Mouse (Mus musculus) forebrain, embryonic 16.5 days (tissue): Measurements from ENCODE around the gene Ckap2l. TPM values are rescaled to one million over a fixed set of nuclear protein-coding genes. Genes with fewer than 3 reads are reported as not detected.

Experiments used
- ATAC-seq: fragments of 200-750 bp; cut with Nextera tagmentation; 2 replicates; pipeline ENCODE4 v1.8.0; 2017; ENCODE audit warnings: mild to moderate bottlenecking, moderate library complexity
- H3K27ac ChIP-seq: fragments of 300-500 bp; sonication (generic); 2 replicates; pipeline ENCODE4 v1.5.1; 2014; ENCODE audit warnings: low read length, control low read depth
- H3K27me3 ChIP-seq: fragments of 300-500 bp; sonication (generic); replicated peaks from 2 replicates; pipeline ENCODE4 v1.6.1; 2014; ENCODE audit warnings: low read length; ENCODE audit not compliant: control insufficient read depth, insufficient read depth
- H3K36me3 ChIP-seq: fragments of 300-500 bp; sonication (generic); 2 replicates; pipeline ENCODE4 v1.6.1; 2014; ENCODE audit not compliant: control insufficient read depth, insufficient read depth
- H3K4me1 ChIP-seq: fragments of 300-500 bp; sonication (generic); replicated peaks from 2 replicates; pipeline ENCODE4 v1.6.1; 2014; ENCODE audit warnings: low read length; ENCODE audit not compliant: control insufficient read depth, insufficient read depth
- H3K4me2 ChIP-seq: fragments of 300-500 bp; sonication (generic); 2 replicates; pipeline ENCODE4 v1.6.1; 2014; ENCODE audit warnings: mild to moderate bottlenecking, low read length, control low read depth
- H3K4me3 ChIP-seq: fragments of 300-500 bp; sonication (generic); replicated peaks from 2 replicates; pipeline ENCODE4 v1.5.1; 2014; ENCODE audit warnings: mild to moderate bottlenecking, low read length, control low read depth
- H3K9ac ChIP-seq: fragments of 300-500 bp; sonication (generic); replicated peaks from 2 replicates; pipeline ENCODE4 v1.6.1; 2014; ENCODE audit warnings: low read depth, low read length, control low read depth
- H3K9me3 ChIP-seq: fragments of 300-500 bp; sonication (generic); 2 replicates; pipeline ENCODE4 v1.6.1; 2016; ENCODE audit warnings: low read length; ENCODE audit not compliant: control insufficient read depth
- WGBS: fragments of 180-500 bp; shearing (Covaris S2); extraction: QIAGEN DNeasy Blood & Tissue Kit; methylation state at CpG from one replicate; pipeline ENCODE4 v1.1.7; 2014; 5-methylcytosine and 5-hydroxymethylcytosine counted together
- polyA plus RNA-seq: library from polyadenylated mRNA; unstranded; fragments of >200 nt; fragmentation: Nextera tagmentation; extraction: Ambion mirVana; gene quantifications from 2 replicates; pipeline ENCODE4 v1.2.1, GENCODE M21; 2015

Gene Ckap2l
- polyA plus RNA-seq, 1 experiment from 2014 or later = 17.6 TPM

GRCm38 (mm10) chr2:129256006-129256405 is 41.0 kb downstream of the Ckap2l start:
- Histone ChIP-seq H3K4me1 (no peaks in the 10 kb centered on the region), H3K4me3 (no peak overlapping the region), H3K27me3 (no peaks in the 10 kb centered on the region), H3K9me3 (no peaks in the 10 kb centered on the region), H3K36me3 (no peaks in the 10 kb centered on the region), H3K9ac (no peak overlapping the region), H3K27ac (no peak overlapping the region), H3K4me2 (no peak overlapping the region)
- WGBS = 76% methylated on average over 4 of the region's 4 CpGs
- ATAC-seq = no peak

DNA sequence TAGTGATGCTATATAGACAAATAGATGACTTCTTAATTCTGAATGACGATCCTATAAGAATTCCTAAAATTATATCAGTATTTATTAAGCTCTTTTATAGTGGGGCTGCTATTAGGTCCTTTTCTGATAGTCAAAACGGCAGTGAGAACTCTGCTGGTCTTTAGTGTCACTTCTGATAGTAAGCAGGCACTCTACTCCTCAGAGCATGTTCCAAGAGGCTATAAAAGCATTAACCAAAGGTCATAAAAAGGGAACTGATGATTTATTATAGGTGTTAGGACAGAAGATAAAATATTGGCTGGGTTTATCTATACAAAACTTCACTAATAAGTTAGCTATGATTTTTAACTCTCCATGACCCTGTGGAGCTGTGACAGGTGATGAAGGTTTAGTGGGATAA is 42.9 kb downstream of the Ckap2l start:
- Histone ChIP-seq H3K36me3 (no peaks in the 10 kb centered on the region), H3K4me2 (no peak overlapping the region), H3K9ac (no peak overlapping the region), H3K4me1 (no peaks in the 10 kb centered on the region), H3K27ac (no peak overlapping the region), H3K27me3 (no peaks in the 10 kb centered on the region), H3K4me3 (no peak overlapping the region), H3K9me3 (no peaks in the 10 kb centered on the region)
- no peak for ATAC-seq
- WGBS = 86% methylated on average over 2 of the region's 2 CpGs

DNA sequence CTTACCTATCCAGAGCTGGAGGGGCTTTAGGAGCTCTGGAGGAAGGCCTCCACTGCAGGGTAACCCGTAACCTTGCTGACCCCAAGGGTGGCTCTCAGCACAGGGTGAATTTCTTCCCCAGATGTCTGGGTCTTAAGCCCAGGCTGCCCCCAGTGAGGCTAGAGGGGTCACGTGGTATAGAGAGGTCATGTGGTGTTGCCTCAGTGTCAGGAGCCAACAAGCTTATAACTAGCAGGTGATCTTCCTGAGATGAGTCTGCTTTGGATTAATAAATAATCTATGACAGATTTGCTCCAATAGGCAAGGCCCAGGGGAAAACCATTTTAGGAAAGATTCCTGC is 43.4 kb downstream of the Ckap2l start:
- Histone ChIP-seq H3K9me3 (no peaks in the 10 kb centered on the region), H3K9ac (no peak overlapping the region), H3K4me1 (no peaks in the 10 kb centered on the region), H3K27ac (no peak overlapping the region), H3K4me3 (no peak overlapping the region), H3K4me2 (no peak overlapping the region), H3K27me3 (no peaks in the 10 kb centered on the region), H3K36me3 (no peaks in the 10 kb centered on the region)
- ATAC-seq = no peak
- 76% methylated on average over 2 of the region's 2 CpGs for WGBS

DNA sequence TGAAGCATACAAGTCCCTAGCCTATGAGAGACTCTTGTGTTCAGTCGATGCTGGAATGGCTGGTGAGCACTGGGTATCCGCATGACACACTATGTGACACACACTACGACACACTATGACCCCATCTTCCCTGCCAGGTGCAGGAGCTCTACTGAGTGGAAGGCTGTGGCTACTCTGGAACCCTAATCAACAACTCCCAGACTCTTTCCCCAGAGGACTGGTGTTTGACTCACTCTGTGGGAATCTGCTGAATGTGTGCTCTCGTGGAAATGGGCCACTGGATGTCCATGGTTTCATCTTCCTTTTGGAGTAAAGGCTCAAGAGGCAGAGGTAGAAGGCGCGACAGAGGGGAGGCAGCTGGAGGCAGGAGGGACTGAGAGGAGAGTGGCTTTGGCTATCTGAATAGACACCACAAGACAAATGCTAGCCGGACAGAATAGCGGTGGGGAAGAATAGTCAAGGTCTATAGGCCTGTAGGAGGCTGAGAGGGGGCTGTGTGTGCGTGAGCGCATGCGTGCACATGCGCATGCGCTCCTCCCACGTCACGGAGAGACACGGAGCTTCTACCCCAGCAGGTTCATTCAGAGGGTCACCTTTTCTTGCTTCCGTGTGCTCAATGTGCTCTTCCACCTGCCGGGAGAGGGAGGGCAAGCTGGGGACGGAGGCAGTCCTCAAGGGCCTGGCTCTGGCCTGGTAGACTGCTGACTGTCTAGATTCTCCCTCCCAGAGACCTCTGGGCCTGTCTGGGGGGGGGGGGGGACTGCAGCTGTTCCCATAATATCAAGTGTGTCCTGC is 44.0 kb downstream of the Ckap2l start:
- ATAC-seq = no peak
- Histone ChIP-seq H3K27ac (no peak overlapping the region), H3K36me3 (no peaks in the 10 kb centered on the region), H3K27me3 (no peaks in the 10 kb centered on the region), H3K9ac (no peak overlapping the region), H3K4me1 (no peaks in the 10 kb centered on the region), H3K4me2 (no peak overlapping the region), H3K4me3 (no peak overlapping the region), H3K9me3 (no peaks in the 10 kb centered on the region)
- WGBS = 90% methylated on average over 19 of the region's 19 CpGs

DNA sequence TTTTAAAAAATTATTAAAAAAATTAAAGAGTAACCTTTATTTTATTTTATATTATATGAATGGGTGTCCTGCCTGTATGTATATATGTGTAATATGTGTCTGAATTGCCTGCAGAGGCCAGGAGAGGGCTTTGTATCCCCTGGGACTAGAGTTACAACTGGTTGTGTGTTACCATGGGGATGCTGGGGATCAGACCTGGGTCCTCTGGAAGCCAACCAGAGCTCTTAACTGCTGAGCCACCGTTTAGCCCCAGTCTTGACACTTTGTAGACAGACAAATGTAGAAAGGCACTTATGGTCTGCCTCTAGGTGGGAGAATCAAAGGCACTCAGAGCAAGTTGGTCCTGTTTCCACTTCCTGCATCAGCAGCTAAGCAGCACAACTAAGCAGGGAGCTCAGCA is 47.7 kb downstream of the Ckap2l start:
- ATAC-seq = no peak
- H3K4me1 ChIP-seq = no peaks in the 10 kb centered on the region
- no peaks in the 10 kb centered on the region for H3K9me3 ChIP-seq
- WGBS = 56% methylated on average over 1 of the region's 1 CpGs
- no peak overlapping the region for H3K9ac ChIP-seq
- no peak overlapping the region for H3K27ac ChIP-seq
- H3K27me3 ChIP-seq = no peaks in the 10 kb centered on the region
- no peaks in the 10 kb centered on the region for H3K36me3 ChIP-seq
- no peak overlapping the region for H3K4me2 ChIP-seq
- H3K4me3 ChIP-seq = no peak overlapping the region

DNA sequence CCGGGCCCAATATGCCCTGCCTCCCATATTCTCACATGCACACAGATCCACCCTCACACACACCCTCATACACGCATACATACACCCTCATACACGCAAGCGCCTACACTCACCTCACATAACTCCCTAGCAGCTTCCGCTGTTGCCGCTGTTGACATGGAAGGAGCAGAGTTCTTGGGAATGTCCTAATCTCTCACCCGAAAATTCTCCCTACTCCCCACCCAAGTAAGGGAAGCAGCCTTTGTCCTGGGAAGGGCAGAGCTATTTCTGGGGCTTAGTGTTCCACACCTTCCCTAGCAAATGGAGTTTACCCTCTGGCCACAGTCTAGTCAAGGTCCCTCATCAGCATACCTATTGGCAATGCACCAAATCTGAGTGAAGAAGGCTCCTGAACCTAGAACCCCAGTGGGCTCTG is 49.3 kb downstream of the Ckap2l start:
- Histone ChIP-seq H3K36me3 (no peaks in the 10 kb centered on the region), H3K9ac (no peak overlapping the region), H3K4me2 (no peak overlapping the region), H3K4me1 (no peaks in the 10 kb centered on the region), H3K9me3 (no peaks in the 10 kb centered on the region), H3K27me3 (no peaks in the 10 kb centered on the region), H3K4me3 (no peak overlapping the region), H3K27ac (no peak overlapping the region)
- ATAC-seq = no peak
- WGBS = 85% methylated on average over 7 of the region's 7 CpGs

DNA sequence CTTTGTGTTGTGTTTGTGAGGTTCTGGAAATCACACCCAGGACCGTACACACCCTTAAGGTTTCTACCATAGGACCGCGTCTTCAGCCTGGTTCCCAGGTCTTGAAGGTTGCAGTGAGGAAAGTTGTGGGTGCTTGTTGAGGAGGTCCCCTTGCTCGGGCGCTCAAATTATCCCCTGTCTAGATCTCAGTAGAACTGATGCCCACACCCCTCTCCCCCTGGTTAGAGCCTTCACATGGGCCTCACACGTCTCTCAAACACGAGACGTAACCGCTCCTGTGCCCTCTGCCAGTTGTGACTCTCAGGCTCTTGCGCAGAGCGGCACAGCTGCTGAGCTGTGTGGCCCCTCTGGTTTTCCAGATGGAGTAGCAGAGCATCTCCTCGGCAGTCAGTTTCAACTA is 50.1 kb downstream of the Ckap2l start:
- 90% methylated on average over 12 of the region's 12 CpGs for WGBS
- no peaks in the 10 kb centered on the region for H3K9me3 ChIP-seq
- ATAC-seq = no peak

GRCm38 (mm10) chr2:129246436-129246835 is 50.6 kb downstream of the Ckap2l start:
- 87% methylated on average over 7 of the region's 7 CpGs for WGBS
- no peaks in the 10 kb centered on the region for H3K4me1 ChIP-seq
- H3K4me3 ChIP-seq = no peak overlapping the region
- no peak for ATAC-seq
- H3K27me3 ChIP-seq = no peaks in the 10 kb centered on the region
- H3K9me3 ChIP-seq = no peaks in the 10 kb centered on the region
- no peaks in the 10 kb centered on the region for H3K36me3 ChIP-seq
- no peak overlapping the region for H3K27ac ChIP-seq
- H3K9ac ChIP-seq = no peak overlapping the region
- H3K4me2 ChIP-seq = no peak overlapping the region

More for the DNA sequence above, 50.1 kb downstream of the Ckap2l start:
- Histone ChIP-seq H3K27me3 (no peaks in the 10 kb centered on the region), H3K4me1 (no peaks in the 10 kb centered on the region), H3K4me2 (no peak overlapping the region), H3K36me3 (no peaks in the 10 kb centered on the region), H3K27ac (no peak overlapping the region), H3K4me3 (no peak overlapping the region), H3K9ac (no peak overlapping the region)

DNA sequence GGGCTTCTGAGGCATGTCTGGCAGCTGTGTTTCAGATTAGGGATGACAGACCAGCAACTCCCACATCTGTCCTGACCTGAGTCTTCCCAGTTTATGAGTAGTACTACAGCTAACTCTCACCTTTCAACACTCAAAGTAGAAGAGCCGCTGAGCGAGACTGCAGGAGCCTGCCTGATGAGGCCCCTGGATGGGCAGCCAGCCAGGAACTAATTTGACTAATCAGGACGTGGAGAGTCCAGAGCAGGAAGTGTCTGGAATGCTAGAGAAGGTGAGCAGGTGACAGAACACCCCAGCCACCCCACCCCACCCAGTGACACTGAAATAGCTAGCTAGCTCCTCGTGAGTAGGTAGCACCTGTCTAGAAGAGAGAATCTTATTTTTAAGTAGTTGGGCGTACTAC is 51.4 kb downstream of the Ckap2l start:
- H3K27ac ChIP-seq = no peak overlapping the region
- ATAC-seq = no peak
- H3K9me3 ChIP-seq = no peaks in the 10 kb centered on the region
- no peaks in the 10 kb centered on the region for H3K4me1 ChIP-seq
- no peak overlapping the region for H3K9ac ChIP-seq
- H3K36me3 ChIP-seq = no peaks in the 10 kb centered on the region
- no peaks in the 10 kb centered on the region for H3K27me3 ChIP-seq
- WGBS = 32% methylated on average over 5 of the region's 5 CpGs
- no peak overlapping the region for H3K4me3 ChIP-seq
- H3K4me2 ChIP-seq = no peak overlapping the region
